Mouse (Mus musculus) cortical plate, adult 2 months (tissue): ENCODE data around the gene Rnf222. TPM values are rescaled to one million over a fixed set of nuclear protein-coding genes. Genes with fewer than 3 reads are reported as not detected.

Source experiments
- H3K27ac ChIP-seq: fragments of 200-500 bp; 2 replicates; pipeline ENCODE4 v1.5.1; 2012; ENCODE audit warnings: low read length, control low read depth, inconsistent platforms; ENCODE audit not compliant: insufficient read depth
- H3K4me1 ChIP-seq: fragments of 200-500 bp; 2 replicates; pipeline ENCODE4 v1.6.1; 2011; ENCODE audit warnings: low read length; ENCODE audit not compliant: control insufficient read depth, insufficient read depth
- H3K4me3 ChIP-seq: fragments of 200-500 bp; 2 replicates; pipeline ENCODE4 v1.5.1; 2011; ENCODE audit warnings: mild to moderate bottlenecking, low read length, control low read depth; ENCODE audit not compliant: insufficient read depth
- CTCF ChIP-seq: fragments of 200-500 bp; IDR thresholded peaks from 2 replicates; pipeline ENCODE4 v1.5.1; 2011; ENCODE audit warnings: mild to moderate bottlenecking, control low read depth, low read length; ENCODE audit not compliant: insufficient read depth; ENCODE audit errors: extremely low read depth
- POLR2A ChIP-seq: fragments of 200-500 bp; IDR thresholded peaks from 2 replicates; pipeline ENCODE4 v1.6.1; 2011; ENCODE audit warnings: mild to moderate bottlenecking, low read length, control low read depth; ENCODE audit not compliant: insufficient read depth; ENCODE audit errors: extremely low read depth
- polyA plus RNA-seq: library from polyadenylated mRNA; depleted of rRNA; stranded (reverse); fragments of >200 nt; gene quantifications from 2 replicates; pipeline ENCODE4 v1.2.3, GENCODE M21; 2012

The Rnf222 gene
- polyA plus RNA-seq, 1 experiment: 0.06 TPM

DNA sequence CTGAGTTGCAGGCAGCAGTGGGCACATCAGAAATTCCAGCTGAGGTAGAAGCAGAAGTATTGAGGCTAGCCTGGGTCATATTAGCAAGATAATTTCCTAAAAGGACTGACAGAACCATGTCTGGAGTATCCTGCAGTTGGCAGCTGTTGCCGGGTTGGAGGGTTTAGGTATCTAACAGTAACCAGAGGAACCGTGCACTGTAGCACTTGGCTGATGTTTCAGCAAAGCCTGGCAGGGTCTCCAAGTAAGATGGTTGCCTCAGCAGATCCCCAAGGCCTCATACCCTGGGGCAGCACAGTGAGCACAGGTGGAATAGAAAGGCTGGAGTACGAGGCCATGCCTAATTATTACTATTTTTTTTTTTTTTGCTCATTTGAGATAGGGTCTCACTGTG is 16.8 kb downstream of the Rnf222 start:
- no peaks in the 10 kb centered on the region for H3K4me1 ChIP-seq
- no peak overlapping the region for H3K27ac ChIP-seq
- no peak for TF ChIP-seq POLR2A
- no peak for TF ChIP-seq CTCF
- no peak overlapping the region for H3K4me3 ChIP-seq

DNA sequence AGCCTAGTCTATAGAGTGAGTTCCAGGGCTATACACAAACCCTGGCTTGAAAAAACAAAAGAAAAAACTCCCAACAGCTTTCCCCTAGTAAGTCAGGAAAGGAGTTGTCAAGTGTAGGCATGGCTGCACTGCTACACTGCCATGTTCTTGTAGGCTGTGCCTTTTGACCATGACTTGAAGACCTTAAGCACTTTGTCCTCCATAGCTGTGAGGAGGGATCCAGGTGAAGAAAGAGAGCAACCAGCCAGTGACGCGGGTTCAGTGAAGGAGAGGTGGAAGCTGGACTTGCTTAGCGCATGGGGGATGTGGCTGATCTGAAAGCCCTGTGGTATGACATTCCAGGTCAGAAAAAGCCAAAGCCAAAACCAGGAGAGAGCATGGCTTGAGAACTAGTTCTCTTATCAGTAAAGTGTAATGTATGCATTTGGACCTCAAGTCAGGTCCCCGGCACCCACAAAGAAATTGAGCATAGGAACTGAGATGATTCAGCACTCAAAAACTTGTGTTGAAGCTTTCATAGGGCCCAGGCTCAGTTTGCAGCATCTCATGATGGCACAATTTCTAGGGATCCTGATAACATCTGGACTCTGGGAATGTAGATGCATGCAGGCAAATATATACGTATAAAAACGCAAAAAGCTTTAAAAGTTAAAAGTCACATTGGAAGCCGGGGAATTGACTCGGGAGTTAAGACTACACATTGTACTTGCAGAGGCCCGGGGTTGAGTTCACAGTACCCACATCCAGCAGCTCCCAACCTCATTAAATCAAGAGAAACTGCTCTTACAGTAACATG is 17.5 kb downstream of the Rnf222 start:
- 0 out of 2 replicates have a peak, but pooled peaks have one; percentile 16 for TF ChIP-seq POLR2A
- TF ChIP-seq CTCF: no peak
- no peak overlapping the region for H3K4me3 ChIP-seq
- H3K4me1 ChIP-seq: no peaks in the 10 kb centered on the region
- no peak overlapping the region for H3K27ac ChIP-seq

DNA sequence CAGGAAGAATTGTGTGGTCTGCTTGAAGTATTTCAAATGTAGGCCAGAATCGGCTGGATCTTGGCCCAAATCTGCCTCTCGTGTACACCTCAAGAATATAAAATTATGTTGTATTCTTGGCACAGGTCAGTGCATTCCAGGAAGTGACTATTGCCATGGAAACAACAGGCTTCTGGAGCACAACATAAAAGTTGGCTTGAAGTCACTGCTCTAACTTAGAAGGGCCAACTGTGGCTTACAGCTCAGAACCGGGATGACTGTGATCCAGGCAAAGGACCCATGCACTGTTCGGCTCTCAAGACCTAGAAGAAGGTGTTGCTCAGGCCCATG is 18.1 kb downstream of the Rnf222 start:
- TF ChIP-seq CTCF (no peak), POLR2A (no peak)
- Histone ChIP-seq H3K4me1 (no peaks in the 10 kb centered on the region), H3K4me3 (no peak overlapping the region)

DNA sequence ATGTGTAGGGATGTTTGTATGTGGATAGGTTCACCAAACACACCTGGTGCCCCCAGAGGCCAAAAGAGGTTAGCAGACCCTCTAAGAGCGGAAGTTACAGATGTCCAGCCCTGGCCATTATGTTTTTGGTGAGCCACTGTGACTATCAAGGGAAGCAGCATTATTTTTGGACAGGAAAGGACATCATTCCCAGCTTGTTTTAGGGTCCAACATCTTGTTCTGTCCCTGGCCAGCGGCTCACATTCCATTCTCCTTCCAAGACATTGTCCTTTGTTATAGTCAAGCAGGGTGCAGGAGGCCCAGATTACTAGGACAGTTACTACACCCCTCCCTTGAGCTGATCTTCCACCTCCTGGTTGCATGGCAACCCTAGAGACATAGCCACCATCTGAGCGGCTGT is 18.9 kb downstream of the Rnf222 start:
- Histone ChIP-seq H3K4me3 (no peak overlapping the region), H3K27ac (no peak overlapping the region), H3K4me1 (no peaks in the 10 kb centered on the region)
- TF ChIP-seq CTCF: no peak
- TF ChIP-seq POLR2A: no peak

More for the DNA sequence above, 18.1 kb downstream of the Rnf222 start:
- H3K27ac ChIP-seq: no peak overlapping the region

DNA sequence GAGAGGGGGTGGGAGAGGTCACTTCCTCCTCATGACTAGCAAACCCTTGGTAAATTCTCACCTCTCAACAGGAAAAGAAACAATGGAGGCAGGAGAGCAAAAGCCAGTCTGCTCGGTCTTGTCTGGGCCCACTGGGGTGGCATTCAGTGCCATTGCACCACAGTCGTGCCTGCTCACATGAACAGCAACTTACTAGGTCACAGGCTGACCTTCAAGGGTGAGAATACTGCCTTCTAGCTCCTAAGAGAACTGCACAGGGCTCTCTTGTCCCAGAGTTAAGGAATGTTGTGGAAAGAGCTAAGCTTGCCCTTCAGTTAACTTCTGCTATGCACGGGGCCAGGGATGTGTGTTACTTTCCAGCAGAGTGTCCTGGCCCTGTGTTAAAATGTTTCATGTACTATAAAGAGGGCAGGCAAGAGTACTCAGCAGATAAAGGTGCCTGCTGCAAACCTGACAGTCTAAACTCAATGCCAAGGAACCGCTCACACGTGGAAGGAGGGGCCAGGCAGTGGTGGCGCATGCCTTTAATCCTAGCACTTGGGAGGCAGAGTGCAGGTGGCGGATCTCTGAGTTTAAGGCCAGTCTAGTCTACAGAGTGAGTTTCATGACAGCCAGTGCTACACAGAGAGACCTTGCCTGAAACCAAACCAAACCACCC is 20.6 kb downstream of the Rnf222 start:
- Histone ChIP-seq H3K4me3 (no peak overlapping the region), H3K4me1 (no peaks in the 10 kb centered on the region), H3K27ac (no peak overlapping the region)
- TF ChIP-seq CTCF: no peak
- TF ChIP-seq POLR2A: no peak

DNA sequence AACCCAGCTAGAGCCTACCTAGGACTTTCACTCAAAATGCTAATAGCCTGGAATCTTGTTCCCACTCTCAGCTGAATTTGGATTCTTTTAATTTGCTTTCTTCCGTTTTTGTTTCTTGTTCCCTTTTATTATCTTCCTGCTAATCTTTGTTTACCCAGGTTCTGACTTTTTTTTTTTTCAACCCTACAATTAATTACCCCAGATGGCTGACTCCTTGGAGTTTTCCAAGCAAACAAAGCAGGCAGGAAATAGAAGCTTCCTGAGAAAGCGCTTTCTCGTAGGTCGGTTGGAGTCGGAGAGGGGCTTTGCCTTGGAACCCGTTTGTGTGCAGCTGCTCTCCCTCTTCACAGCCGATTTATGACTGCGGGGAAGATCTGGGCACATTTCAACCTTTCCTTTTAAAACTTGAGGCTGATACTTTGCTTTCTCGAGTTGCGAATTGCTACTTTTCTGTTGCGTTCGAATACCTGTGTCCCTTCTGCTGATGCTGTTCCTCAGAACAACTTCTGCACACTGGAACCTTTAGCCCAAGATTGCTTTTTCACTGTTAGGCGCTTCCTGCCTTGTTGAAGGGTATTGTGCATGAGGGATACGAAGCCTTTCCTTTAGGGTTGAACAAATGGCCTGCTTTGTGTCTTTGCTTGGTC is 23.3 kb downstream of the Rnf222 start:
- Histone ChIP-seq H3K4me1 (no peaks in the 10 kb centered on the region), H3K4me3 (no peak overlapping the region), H3K27ac (no peak overlapping the region)
- TF ChIP-seq POLR2A (no peak), CTCF (no peak)

DNA sequence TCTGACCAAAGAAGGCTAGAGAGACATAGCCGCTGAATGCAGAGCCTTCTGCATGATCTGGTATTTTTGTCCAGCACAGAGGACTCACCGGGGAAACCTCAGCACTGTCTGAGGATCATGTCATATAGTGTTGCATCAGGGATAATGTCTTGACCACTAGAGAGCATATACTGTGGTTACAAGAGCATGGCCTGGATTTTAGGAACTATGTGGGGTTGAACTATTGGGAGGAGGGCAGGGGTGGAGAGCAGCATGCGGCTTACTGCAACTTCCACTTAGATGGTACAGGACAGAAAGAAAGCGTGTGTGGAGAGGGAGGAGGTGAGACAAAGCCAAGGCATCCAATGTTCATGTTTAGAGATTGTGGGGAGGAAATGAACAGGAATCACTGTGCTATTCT is 26.2 kb downstream of the Rnf222 start:
- Histone ChIP-seq H3K27ac (no peak overlapping the region), H3K4me1 (no peaks in the 10 kb centered on the region), H3K4me3 (no peak overlapping the region)
- TF ChIP-seq CTCF: no peak
- TF ChIP-seq POLR2A: no peak

DNA sequence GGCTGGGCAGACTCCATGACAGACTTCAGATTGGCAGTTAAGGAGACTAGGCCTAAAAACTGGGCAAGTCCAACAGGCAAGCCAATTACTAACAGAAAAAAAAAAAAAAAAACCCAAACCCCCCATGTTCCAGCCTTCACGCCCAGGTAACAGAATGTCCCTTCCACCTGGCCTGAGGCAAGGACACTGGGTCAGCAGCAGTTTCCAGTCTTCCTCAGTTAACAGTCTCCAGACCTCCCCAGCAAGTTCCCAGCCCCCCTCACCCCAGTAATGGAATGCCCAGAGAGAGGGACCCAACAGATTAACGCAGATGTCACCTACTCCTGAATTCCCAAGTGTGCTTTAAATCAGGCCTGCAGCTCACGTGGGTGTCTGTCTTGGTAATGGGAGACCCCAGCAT is 34.8 kb downstream of the Rnf222 start:
- no peak overlapping the region for H3K27ac ChIP-seq
- H3K4me1 ChIP-seq: no peaks in the 10 kb centered on the region
- no peak for TF ChIP-seq CTCF
- TF ChIP-seq POLR2A: no peak
- H3K4me3 ChIP-seq: no peak overlapping the region

DNA sequence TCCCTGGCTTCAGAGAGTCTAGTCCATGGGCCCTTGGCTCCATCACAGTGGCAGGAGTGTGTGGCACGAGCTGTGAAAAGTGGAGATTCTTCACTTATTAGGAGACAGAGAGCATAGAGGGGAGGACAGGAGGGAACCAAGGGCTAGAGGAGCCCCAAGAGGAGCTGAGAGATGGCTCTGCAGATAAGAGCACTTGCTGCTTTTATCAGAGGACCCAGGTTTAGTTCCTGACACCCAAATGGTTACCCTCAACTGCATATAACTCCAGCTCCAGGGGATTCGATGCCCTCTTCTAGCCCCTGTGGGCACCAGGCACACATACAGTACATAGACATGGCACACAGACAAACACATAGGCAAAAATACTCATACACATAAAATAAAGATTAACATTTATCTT is 36.4 kb downstream of the Rnf222 start:
- TF ChIP-seq CTCF (no peak), POLR2A (no peak)
- Histone ChIP-seq H3K4me3 (no peak overlapping the region), H3K27ac (no peak overlapping the region), H3K4me1 (no peaks in the 10 kb centered on the region)
